Mouse (Mus musculus) erythroid progenitor cell, adult 5-6 weeks (primary cell): ENCODE results near the gene Psma1. TPM values are rescaled to one million over a fixed set of nuclear protein-coding genes. Genes with fewer than 3 reads are reported as not detected.
A peak's percentile ranks its signal among the peaks of the same experiment; 100 is the strongest.

Source experiments
- ATAC-seq: replicated peaks from 2 replicates; pipeline ENCODE4 v1.8.0; 2016; ENCODE audit warnings: moderate number of reproducible peaks, mild to moderate bottlenecking, moderate TSS enrichment, inconsistent platforms; ENCODE audit not compliant: poor library complexity, low FRiP score, severe bottlenecking
- total RNA-seq, 2 experiments: library from RNA; stranded (forward) in 1 of 2; stranded (reverse) in 1 of 2; fragments of 150-400 nt in 1 of 2; fragments of 186-747, 209-891 nt in 1 of 2; gene quantifications; 2 replicates each; pipeline versions ENCODE4 v1.2.3 to v1.2.4; 2015 to 2017; ENCODE audit warnings: low replicate concordance in 2 of 2

Psma1 gene
- total RNA-seq, 2 experiments from 2014 or later = 102 to 212 TPM

DNA sequence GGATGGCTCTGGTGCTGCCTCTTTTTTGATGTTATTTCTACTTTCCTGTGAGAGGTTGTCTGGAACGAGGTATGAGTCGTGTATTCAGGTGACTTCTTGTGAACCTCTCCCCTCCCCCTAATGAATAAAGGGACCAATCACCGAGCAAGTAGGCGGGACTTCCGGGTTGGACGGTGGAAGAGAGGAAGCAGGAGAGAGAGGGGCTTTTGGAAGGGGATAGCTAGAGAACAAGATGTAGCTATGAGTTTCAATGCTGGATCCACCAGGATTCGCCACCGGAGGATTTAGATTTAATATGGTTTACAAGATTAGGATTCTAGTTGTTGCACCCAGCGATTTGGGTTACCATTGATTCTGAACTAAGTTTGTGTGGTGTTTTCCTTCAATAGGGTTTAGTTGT, 7.1 kb upstream of the Psma1 start:
- no peak for ATAC-seq

DNA sequence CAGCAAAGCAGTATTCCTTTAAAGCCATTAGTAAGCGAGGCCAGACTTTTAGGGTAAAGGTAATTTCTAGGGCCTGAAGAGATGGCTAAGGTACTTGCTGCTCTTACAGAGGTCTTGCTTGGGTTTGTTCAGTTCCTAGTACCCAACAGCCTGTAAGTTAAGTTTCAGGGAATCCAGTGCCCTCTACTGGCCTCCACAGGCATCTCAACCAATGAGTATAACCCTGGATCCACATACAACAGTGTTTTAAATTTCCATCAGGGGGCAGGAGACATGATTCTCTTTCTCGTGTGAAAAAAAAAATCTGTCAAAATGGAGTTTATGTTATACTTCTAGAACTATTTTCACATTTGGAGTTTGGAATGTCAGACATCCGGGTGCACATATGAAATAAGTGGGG, 5.8 kb upstream of the Psma1 start:
- peak; percentile 76; the same call in 1 of the 2 replicates for ATAC-seq

- ATAC-seq = peak; percentile 89
These were observed 430 bp downstream of the Psma1 start for GRCm38 (mm10) chr7:114275372-114276004.

DNA sequence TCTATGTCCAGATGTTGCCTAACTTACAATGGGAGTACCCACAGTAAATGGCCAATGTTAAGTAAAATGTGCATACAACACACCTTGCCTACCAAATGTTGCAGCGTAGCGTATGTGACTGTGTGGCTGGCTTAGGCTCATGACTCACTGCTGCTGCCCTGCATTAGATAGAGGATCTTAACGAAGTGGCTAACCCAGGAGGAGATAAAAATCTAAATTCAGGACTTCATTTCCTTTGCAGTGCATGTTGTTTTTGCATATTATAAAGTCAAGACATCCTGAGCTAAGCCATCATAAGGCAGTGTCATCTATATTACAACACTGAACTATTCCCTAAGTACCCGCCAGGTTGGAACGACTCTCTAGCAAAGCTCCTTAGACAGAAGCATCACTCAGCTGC, 7.5 kb downstream of the Psma1 start:
- ATAC-seq = no peak

DNA sequence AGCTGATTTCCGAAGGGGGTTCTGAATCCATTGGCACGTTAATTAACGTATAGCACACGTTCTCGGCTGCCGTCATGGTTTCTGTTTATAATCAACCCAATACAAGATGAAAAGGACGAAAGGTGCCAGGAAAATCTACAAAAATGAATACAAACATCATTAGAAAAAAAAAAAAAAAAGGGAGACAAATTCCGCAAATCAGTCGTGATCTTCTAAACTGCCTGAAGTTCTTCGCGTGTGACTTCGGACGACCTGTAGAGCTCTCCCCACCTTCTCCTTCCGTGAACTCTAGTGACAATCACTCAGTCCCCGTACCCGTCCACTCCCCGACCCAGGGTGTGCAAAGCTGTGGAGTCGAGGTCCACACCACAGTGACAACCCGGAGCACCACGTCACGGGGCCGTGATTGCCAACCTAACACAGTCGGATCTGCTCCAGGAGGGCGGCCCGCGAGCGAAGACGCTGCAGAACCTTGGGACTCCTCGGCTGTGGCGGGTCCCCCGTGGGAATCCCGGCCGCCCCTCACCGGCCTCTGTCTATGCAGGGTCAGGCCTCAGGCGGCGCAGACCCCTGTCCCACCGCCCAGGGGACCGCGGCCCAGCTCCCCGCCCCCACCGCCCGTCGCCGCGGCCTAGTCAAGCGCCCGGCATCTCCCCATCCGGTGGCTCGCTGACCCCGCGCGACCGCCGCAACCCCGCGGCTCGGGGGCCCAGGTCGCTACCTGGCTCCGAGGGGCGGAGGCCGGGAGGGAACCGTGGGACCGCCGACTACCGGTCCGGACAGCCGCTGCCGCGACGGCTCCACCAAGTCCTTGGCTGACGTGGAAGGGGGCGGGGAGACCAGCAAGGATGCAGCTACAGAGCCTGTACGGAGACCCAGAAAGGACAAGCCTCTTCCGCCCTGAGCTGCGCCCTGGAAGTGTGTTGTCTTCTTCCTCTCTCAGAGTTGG, 21.8 kb downstream of the Psma1 start, which contains the start of gene Copb1:
Gene Copb1 (minus strand): TSS at position 827 of the 949 bp plus-strand sequence.
- peak; percentile 99 for ATAC-seq

- ATAC-seq = no peak
These were observed 24.2 kb downstream of the Psma1 start for GRCm38 (mm10) chr7:114251684-114252083.

DNA sequence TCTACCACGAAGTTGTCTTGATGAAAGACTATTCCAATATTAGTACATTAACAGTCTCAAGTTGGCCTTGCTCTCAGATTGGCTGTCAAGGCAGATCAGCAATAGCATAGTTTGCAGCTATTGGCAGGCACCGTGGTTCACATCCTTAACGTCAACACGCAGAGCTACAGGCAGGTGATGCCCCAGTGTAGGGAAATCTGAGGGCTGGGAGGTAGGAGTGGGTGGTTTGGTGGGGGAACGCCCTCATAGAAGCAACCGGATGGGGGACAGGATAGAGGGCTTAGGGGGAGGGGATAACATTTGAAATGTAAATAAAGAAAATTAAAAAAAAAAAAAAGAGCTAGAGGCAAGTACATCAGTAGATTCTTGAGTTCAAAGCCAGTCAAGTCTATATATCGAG, 41.9 kb downstream of the Psma1 start:
- ATAC-seq = no peak

GRCm38 (mm10) chr7:114232982-114233381, 42.9 kb downstream of the Psma1 start:
- ATAC-seq = no peak

- no peak for ATAC-seq
These were observed 44.1 kb downstream of the Psma1 start for GRCm38 (mm10) chr7:114231857-114232256.

DNA sequence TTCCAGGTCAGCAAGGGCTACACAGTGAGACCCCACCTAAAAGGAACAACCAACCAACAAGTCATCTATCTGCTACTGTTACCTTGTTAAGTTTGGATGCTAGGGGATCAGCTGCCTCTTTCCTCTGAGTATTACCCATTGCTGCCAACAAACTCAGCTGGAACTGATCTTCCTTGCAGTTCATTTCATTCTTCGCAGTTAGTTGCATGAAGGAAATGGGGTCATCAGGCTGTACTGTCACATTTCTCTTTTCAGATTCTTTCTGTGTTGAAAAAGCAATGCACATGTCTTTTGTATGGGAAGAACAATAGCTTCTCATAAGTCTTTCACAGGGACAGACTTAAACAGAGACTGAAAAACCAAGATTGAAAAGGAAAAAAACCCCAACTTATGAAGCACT, 49.4 kb downstream of the Psma1 start:
- no peak for ATAC-seq

DNA sequence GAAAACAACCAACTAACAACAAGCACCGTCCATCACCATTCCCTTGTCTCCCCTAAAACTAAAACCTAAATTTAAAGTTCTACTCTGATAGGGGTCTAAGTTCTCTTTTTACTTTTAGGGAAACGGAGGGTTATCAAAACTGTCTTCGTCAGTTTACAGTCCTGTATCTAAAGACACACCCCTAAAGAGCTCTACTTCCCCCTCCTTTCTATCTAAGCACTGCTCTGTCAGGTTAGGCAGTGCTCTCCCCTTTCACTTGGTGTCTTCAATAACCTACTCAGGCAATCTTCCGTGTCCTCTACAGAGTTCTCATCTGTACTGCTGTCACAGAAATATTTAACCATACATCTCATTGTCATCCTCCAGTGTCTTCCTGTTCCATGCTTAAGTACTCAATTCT, 55.5 kb downstream of the Psma1 start:
- no peak for ATAC-seq

- no peak for ATAC-seq
These were observed 59.0 kb downstream of the Psma1 start for GRCm38 (mm10) chr7:114216908-114217307.

Other genes with a start within 250 kb of the Psma1 start
- gene Rras2, start 158.3 kb downstream of the Psma1 start, total RNA-seq (2015; ENCODE audit: low replicate concordance) = 1.7 and 6.1 TPM in 2 replicates
- 0.98 and 1.2 TPM in 2 replicates for gene Rras2, start 158.3 kb downstream of the Psma1 start, total RNA-seq (2017; ENCODE audit: low replicate concordance)
- 25.9 and 44.9 TPM in 2 replicates for gene Copb1, start 21.4 kb downstream of the Psma1 start, total RNA-seq (2015; ENCODE audit: low replicate concordance)
- 6.4 and 34.9 TPM in 2 replicates for gene Copb1, start 21.4 kb downstream of the Psma1 start, total RNA-seq (2017; ENCODE audit: low replicate concordance)
- 1.1 and 3.4 TPM in 2 replicates for gene Pde3b, start 139.2 kb upstream of the Psma1 start, total RNA-seq (2015; ENCODE audit: low replicate concordance)
- 1.4 and 10.1 TPM in 2 replicates for gene Pde3b, start 139.2 kb upstream of the Psma1 start, total RNA-seq (2017; ENCODE audit: low replicate concordance)